Mouse (Mus musculus) cerebellum, adult (tissue): ENCODE results near the gene Wee1.
"Not testable (repeated sequence)": the region's sequence is repeated elsewhere in the genome, so short reads cannot be mapped to it uniquely, and the experiment has no call there.

ENCODE experiments used
- ATAC-seq: cut with Nextera tagmentation; 2 replicates; pipeline ENCODE4 v1.9.2; 2017; ENCODE audit warnings: mild to moderate bottlenecking, moderate library complexity, mixed read lengths; ENCODE audit not compliant: insufficient number of reproducible peaks, low FRiP score, low TSS enrichment

Gene Wee1

GRCm38 (mm10) chr7:110121162-110121515 is 707 bp upstream of the Wee1 start:
- ATAC-seq: no peak

GRCm38 (mm10) chr7:110122289-110122564 is 381 bp downstream of the Wee1 start:
- ATAC-seq: no peak; the same call in 1 of the 2 replicates

- peak; percentile 31 for ATAC-seq
These were observed 948 bp downstream of the Wee1 start for GRCm38 (mm10) chr7:110122565-110123422.

GRCm38 (mm10) chr7:110123844-110124555 is 2.2 kb downstream of the Wee1 start:
- ATAC-seq: no peak

GRCm38 (mm10) chr7:110128566-110128965 is 6.7 kb downstream of the Wee1 start:
- no peak for ATAC-seq

- not testable (repeated sequence) for ATAC-seq
These were observed 10.4 kb downstream of the Wee1 start for GRCm38 (mm10) chr7:110132272-110132671.

GRCm38 (mm10) chr7:110133988-110134387 is 12.1 kb downstream of the Wee1 start:
- no peak for ATAC-seq

GRCm38 (mm10) chr7:110138538-110138937 is 16.7 kb downstream of the Wee1 start:
- no peak for ATAC-seq

GRCm38 (mm10) chr7:110143863-110144262 is 22.0 kb downstream of the Wee1 start:
- no peak for ATAC-seq

GRCm38 (mm10) chr7:110152891-110153290 is 31.0 kb downstream of the Wee1 start:
- no peak for ATAC-seq

- ATAC-seq: no peak
These were observed 34.9 kb downstream of the Wee1 start for GRCm38 (mm10) chr7:110156712-110157260.

GRCm38 (mm10) chr7:110157261-110157910 is 35.5 kb downstream of the Wee1 start:
- no peak for ATAC-seq

GRCm38 (mm10) chr7:110158073-110158472 is 36.2 kb downstream of the Wee1 start:
- no peak for ATAC-seq

- ATAC-seq: not testable (repeated sequence)
These were observed 38.3 kb downstream of the Wee1 start for GRCm38 (mm10) chr7:110160109-110160508.

GRCm38 (mm10) chr7:110160601-110161000 is 38.8 kb downstream of the Wee1 start:
- no peak for ATAC-seq

- no peak for ATAC-seq
These were observed 41.2 kb downstream of the Wee1 start for GRCm38 (mm10) chr7:110163024-110163423.

- ATAC-seq: peak; percentile 67
These were observed 42.3 kb downstream of the Wee1 start for GRCm38 (mm10) chr7:110164103-110164681.

- peak; percentile 97 for ATAC-seq
These were observed 42.9 kb downstream of the Wee1 start for GRCm38 (mm10) chr7:110164712-110165122.

- ATAC-seq: no peak
These were observed 44.4 kb downstream of the Wee1 start for GRCm38 (mm10) chr7:110166233-110166632.

- no peak for ATAC-seq
These were observed 57.4 kb downstream of the Wee1 start for GRCm38 (mm10) chr7:110179208-110179607.

- no peak for ATAC-seq
These were observed 58.8 kb downstream of the Wee1 start for GRCm38 (mm10) chr7:110180613-110181012.
